Mouse (Mus musculus) neural tube, postnatal 0 days (tissue): ENCODE data around the gene Nek9. TPM values are rescaled to one million over a fixed set of nuclear protein-coding genes. Genes with fewer than 3 reads are reported as not detected.

Source experiments
- polyA plus RNA-seq: library from polyadenylated mRNA; unstranded; fragments of >200 nt; fragmentation: Nextera tagmentation; extraction: Ambion mirVana; gene quantifications from 2 replicates; pipeline ENCODE4 v1.2.1, GENCODE M21; 2015

The Nek9 gene
- 9.0 and 9.6 TPM in 2 replicates for polyA plus RNA-seq

DNA sequence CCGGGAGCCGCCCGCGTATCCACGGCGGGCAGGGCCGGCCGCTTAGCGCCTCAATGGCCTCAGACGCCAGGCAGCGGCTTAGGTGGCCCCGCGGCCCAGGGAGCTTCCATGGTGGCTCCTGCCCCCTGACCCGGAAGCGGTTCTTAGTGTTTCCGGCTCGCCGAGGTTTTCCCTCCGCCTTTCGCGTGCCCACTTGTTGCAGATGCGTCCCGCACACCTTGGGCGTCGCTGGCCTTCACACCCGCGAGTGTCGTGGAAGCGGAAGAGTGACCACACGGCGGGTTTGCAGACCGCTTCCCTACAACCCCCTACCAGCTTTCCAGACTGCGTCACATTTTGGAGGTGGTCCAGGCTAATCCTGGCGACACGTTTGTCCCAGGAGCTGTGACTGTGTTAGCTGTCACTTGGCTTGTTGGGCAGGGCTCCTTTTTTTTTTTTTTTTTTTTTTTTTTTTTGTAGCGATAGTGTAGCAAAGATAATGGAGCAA, at the start of gene Nek9:
Gene Nek9, minus strand, starts transcription at position 120 of the 487 bp plus-strand sequence.

DNA sequence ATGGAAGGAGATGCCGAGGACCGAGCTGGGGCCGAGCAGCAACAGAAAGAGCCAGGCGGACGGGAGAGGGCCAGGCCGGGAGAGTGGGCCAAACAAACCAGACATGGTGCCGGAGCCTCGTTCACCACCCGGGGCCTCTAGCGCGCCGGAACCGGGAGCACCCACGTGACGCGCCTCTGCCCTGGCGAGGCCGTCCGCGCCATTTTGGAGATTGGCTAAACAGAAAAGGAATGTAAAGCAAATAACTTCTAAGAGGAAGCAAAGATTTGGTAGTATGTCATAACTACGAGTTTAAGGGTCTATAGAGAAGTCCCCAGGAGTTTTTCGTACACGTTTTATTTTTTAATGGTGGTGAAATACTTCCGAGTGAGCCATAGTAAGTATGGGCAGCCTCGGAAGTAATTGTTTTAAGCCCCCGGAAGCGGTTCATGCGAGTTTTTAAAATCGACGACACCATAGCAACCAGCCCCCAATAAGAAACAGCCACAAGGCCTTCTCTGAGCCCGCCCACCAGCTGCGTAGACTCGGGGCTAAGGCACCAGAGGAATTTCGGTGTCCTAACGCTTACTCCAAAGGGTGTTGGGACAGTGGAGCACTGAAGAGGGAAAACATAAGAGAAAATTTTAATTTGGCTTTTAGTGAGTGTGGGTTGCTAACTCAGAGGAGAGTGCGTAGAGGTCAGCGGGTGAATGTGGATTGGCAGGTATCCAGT, 35.6 kb upstream of the Nek9 start, which contains the start of gene Tmed10:
Gene Tmed10, minus strand, starts transcription at position 287 of the 712 bp plus-strand sequence.

DNA sequence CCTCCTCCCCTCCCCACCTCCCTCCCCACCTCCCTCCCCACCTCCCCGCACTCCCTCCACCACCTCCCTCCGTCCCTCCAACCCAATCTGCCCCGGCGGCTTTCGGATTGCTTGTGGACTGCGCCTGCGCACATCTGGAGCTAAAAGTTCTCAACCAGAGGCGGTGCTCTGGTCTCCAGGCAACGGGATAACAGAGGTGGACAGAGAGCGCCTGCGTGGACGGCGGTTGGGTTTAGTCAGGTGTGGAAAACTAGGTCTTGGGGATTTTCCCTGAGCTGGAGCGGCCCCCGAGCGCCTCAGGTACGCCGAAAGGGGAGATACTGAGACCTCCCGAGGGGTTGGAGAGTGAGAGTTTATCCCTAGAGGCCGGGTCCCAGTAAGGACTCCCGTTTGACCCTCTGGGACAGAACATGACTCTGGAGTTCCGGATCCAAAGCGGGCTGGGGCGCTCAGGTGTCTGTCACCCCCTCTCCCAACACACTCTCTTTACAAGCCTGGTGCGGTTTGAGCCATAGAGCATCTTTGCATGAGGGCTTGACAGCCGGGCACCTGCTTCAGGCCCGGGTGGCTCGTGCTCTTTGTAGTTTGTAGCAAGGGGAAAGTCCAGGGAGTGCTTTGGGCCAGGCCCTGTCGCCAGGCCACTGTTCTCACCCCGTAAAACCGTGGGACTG, 50.5 kb downstream of the Nek9 start, which contains the start of gene Zc2hc1c:
Gene Zc2hc1c, plus strand, starts transcription at position 106 of the 671 bp plus-strand sequence.

GRCm38 (mm10) chr12:85287809-85288485, 51.2 kb downstream of the Nek9 start, which contains the start of gene Acyp1:
Gene Acyp1 (minus strand): TSS chr12:85288438.

DNA sequence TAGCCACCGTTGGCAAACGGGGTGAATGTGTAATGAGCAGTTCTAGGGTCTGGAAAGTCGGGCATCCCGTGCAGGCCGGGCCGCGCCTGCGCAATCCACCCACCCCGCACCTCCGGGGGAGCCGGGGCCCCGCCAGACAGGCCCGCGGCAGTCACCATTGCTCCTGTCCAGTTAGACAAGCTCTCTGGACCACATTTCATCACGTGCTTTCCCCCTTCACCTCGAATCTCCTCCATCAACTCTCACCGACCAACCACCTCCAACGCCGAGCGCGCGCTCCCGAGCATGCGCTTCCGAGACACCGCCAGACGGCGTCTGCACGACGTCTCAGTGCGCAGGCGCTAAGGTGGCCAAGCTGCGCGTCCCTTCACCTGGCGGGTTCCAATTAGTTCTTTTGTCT, 68.8 kb downstream of the Nek9 start, which contains the start of gene Mlh3:
Gene Mlh3, minus strand, starts transcription at position 281 of the 400 bp plus-strand sequence.

Other genes with a start within 250 kb of the Nek9 start
- 2.1 and 2.4 TPM in 2 replicates for gene Prox2, start 228.6 kb downstream of the Nek9 start, polyA plus RNA-seq
- 105 and 113 TPM in 2 replicates for gene Dlst, start 228.5 kb downstream of the Nek9 start, polyA plus RNA-seq
- 32.5 and 35.1 TPM in 2 replicates for gene Rps6kl1, start 188.1 kb downstream of the Nek9 start, polyA plus RNA-seq
- gene Pgf, start 161.6 kb downstream of the Nek9 start, polyA plus RNA-seq, result 10.6 and 13.1 TPM in 2 replicates
- 65.8 and 80.2 TPM in 2 replicates for gene Eif2b2, start 119.9 kb downstream of the Nek9 start, polyA plus RNA-seq
- gene Mlh3, start 68.8 kb downstream of the Nek9 start, polyA plus RNA-seq, result 6.9 and 7.2 TPM in 2 replicates
- 50.0 and 56.5 TPM in 2 replicates for gene Acyp1, start 50.9 kb downstream of the Nek9 start, polyA plus RNA-seq
- gene Zc2hc1c, start 50.8 kb downstream of the Nek9 start, polyA plus RNA-seq, result 1.5 TPM in 2 replicates
- 224 and 250 TPM in 2 replicates for gene Tmed10, start 35.5 kb upstream of the Nek9 start, polyA plus RNA-seq
- 10.7 and 13.1 TPM in 2 replicates for gene Fos, start 134.5 kb upstream of the Nek9 start, polyA plus RNA-seq